Mouse (Mus musculus): ENCODE data around the gene Tox2.

- TF ChIP-seq CTCF (IDR thresholded peaks at IDR 0.05; ENCODE audit: borderline replicate concordance, control insufficient read depth, extremely low read depth, insufficient read depth, low read length, poor library complexity) (no peak), POLR2A (IDR thresholded peaks at IDR 0.05; ENCODE audit: control insufficient read depth, extremely low read depth, insufficient read depth, low read length, poor library complexity) (no peak)
Observed at GRCm38 (mm10) chr2:163277979-163278378, 75.1 kb downstream of the Tox2 start.

All from thymus, adult 2 months (tissue).